Mouse (Mus musculus): ENCODE results near the gene Tbccd1. TPM values are rescaled to one million over a fixed set of nuclear protein-coding genes. Genes with fewer than 3 reads are reported as not detected.

Tbccd1 gene
- polyA plus RNA-seq, 1 experiment from 2014 or later, result 27.7 TPM

- Histone ChIP-seq H3K4me1 (replicated peaks) (peaks cover 6% of the 10 kb centered on the region; the same call in 1 of the 2 replicates), H3K9me3 (no peaks in the 10 kb centered on the region), H3K4me2 (replicated peaks) (no peak overlapping the region), H3K9ac (replicated peaks) (no peak overlapping the region), H3K27me3 (no peaks in the 10 kb centered on the region), H3K27ac (no peak overlapping the region), H3K4me3 (replicated peaks) (no peak overlapping the region), H3K36me3 (no peaks in the 10 kb centered on the region)
- no peak for ATAC-seq
- 93% methylated on average over 1 of the region's 1 CpGs for WGBS
These were observed 9.8 kb downstream of the Tbccd1 start for GRCm38 (mm10) chr16:22847686-22848085.

DNA sequence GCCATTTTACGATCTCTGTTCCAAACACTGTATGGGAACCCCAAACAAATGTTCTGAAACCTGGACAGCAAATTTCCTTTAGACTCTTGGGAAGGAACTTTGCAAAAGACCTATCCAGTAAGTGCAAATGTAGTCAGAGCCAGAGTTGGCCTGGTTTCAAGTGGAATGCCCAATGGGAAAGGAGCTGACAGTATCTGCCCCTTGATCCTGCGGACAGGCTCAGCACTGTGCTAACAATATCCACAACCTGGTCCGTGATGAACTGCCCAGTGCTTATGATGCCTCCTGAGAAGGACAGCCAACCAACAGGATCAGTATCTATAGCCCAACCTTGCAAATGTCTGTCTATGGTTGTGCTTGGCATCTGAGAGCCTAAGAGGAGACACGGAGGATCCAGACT is 12.0 kb downstream of the Tbccd1 start:
- 89% methylated on average over 4 of the region's 4 CpGs for WGBS

DNA sequence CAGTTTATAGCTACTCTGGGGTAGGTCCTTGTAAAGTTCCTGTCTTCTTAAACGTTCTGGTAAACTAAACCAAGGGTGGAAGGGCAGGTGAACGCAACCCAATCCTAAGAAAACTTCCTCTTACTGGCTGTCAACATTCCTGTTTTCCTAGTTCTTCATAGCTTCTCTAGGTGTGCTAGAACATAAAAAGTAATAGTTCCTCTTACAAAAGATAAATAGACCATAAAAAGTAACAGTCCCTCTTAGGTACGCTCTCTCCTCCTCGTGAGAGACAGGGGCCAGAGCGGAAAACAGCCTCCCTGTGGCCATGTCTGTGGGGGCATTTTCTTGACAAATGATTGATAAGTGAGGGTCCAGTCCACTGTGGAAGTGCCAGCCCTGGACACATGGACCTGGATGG is 12.6 kb downstream of the Tbccd1 start:
- H3K4me2 ChIP-seq (replicated peaks), result peak overlapping the region; percentile 67
- H3K36me3 ChIP-seq, result peaks cover 4% of the 10 kb centered on the region; the same call in 1 of the 2 replicates
- no peak overlapping the region for H3K27ac ChIP-seq
- no peak overlapping the region for H3K9ac ChIP-seq (replicated peaks)
- 79% methylated on average over 5 of the region's 5 CpGs for WGBS
- ATAC-seq, result peak; percentile 9; the same call in 1 of the 2 replicates
- no peaks in the 10 kb centered on the region for H3K9me3 ChIP-seq
- no peaks in the 10 kb centered on the region for H3K27me3 ChIP-seq
- H3K4me3 ChIP-seq (replicated peaks), result peak overlapping the region; percentile 49
- peaks cover 6% of the 10 kb centered on the region; the same call in 1 of the 2 replicates for H3K4me1 ChIP-seq (replicated peaks)

More for the DNA sequence above, 12.0 kb downstream of the Tbccd1 start:
- Histone ChIP-seq H3K36me3 (no peaks in the 10 kb centered on the region), H3K27ac (no peak overlapping the region), H3K27me3 (no peaks in the 10 kb centered on the region), H3K4me3 (replicated peaks) (no peak overlapping the region), H3K4me1 (replicated peaks) (peaks cover 6% of the 10 kb centered on the region; the same call in 1 of the 2 replicates), H3K4me2 (replicated peaks) (no peak overlapping the region), H3K9me3 (no peaks in the 10 kb centered on the region), H3K9ac (replicated peaks) (no peak overlapping the region)
- no peak for ATAC-seq

DNA sequence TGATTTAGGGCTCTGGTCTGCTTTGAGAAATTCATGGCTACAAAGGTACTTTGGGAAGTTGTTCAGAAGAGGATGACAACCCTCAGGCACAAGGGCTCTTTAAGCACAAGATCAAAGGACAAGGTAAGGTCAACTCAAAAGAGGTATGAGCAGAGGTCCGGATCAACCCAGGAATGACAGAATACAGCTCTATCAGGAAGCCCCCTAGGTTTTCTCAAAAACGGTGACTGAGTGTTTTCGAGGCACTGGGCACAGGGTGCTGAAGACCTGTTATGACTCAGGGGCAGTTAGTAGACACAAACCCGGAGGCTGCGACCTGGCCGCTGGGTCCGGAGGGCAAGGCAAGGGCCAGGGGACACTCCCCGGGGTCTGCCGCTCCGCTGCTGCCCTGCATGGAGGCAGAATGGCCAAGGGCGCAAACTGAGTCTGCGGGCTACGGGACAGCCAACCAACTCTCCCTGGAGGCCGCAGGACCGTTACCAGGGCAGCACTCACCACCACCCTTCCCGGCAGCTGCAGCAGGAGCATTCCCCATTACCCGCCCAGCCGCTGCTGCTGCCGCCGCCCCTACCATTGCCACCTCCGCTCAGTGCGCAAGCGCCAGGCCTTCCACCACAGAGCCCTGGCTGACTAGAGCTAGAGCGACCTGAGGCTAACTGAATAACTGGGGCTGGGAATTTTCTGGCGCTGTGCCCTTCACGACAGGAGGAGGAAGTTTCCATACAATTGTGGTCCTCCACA is 13.2 kb downstream of the Tbccd1 start:
- ATAC-seq, result peak; percentile 99
- H3K4me3 ChIP-seq (replicated peaks), result peak overlapping the region; percentile 49
- WGBS, result 7% methylated on average over 26 of the region's 26 CpGs
- H3K9ac ChIP-seq (replicated peaks), result peak overlapping the region; percentile 73
- H3K4me2 ChIP-seq (replicated peaks), result peak overlapping the region; percentile 67
- no peaks in the 10 kb centered on the region for H3K9me3 ChIP-seq
- peaks cover 10% of the 10 kb centered on the region; the same call in 1 of the 2 replicates for H3K36me3 ChIP-seq
- H3K27ac ChIP-seq, result 0 out of 2 replicates have a peak overlapping the region, but pooled peaks have one; percentile 20
- no peaks in the 10 kb centered on the region for H3K27me3 ChIP-seq
- H3K4me1 ChIP-seq (replicated peaks), result peaks cover 6% of the 10 kb centered on the region; the same call in 1 of the 2 replicates

DNA sequence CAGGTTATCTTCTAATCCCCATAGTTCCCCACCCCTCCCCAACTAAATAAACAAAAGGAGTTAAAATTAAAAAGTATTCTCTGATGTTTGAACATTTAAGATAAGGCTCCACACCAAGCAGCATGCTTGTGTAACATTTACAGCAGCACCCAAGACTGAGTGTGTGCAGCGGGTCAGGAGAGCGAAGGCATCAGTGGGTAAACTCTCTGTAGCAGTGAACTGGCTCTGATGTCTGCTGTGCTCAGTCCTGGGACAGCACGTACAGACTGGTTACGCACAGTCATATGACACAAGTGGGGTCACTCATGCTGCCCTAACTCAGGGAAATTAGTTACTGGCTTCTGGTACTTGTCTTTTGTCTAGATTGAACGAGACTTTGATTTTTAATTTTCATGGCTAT is 14.6 kb downstream of the Tbccd1 start:
- WGBS, result 96% methylated on average over 5 of the region's 5 CpGs
- ATAC-seq, result no peak
- H3K9ac ChIP-seq (replicated peaks), result no peak overlapping the region

DNA sequence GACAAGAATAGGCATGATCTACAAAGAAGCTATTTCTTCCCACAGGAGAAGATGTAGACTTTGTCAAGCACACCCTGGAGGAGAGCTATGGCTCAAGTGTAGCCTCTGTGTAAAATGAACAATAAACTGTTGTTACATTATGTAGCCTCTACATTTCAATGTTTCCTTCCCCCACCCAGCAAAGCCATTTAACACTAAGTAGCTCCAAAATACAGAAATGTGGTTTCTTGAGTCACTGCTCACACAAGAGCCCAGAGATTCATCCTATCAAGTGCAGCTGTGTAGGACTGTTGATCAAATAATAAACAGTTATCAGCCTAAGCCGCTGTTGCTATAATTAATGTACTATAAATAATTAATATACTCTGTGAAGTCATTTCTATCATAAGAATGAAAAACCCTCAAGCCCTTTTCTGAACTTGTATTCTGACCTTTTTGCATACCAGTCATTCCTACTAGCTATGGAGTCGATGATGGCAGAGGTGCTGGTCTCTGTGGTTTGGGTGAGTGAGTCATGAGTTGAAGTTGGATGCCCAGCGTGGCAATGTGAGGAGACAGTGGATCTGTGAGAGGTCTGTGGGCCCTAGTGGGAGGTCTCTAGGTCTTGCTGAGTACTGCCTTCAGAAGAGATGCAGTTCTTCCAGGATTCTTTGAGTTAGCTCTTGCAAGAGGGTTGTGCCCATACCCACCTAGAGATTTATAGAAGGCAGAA is 18.2 kb downstream of the Tbccd1 start:
- H3K4me2 ChIP-seq (replicated peaks), result no peak overlapping the region
- WGBS, result 95% methylated on average over 3 of the region's 3 CpGs
- H3K9ac ChIP-seq (replicated peaks), result no peak overlapping the region
- no peaks in the 10 kb centered on the region for H3K27me3 ChIP-seq
- no peaks in the 10 kb centered on the region for H3K9me3 ChIP-seq
- no peak overlapping the region for H3K4me3 ChIP-seq (replicated peaks)
- no peaks in the 10 kb centered on the region for H3K4me1 ChIP-seq (replicated peaks)
- ATAC-seq, result no peak
- H3K36me3 ChIP-seq, result peaks cover 20% of the 10 kb centered on the region
- H3K27ac ChIP-seq, result no peak overlapping the region

More for the DNA sequence above, 14.6 kb downstream of the Tbccd1 start:
- H3K4me3 ChIP-seq (replicated peaks), result no peak overlapping the region
- H3K36me3 ChIP-seq, result peaks cover 16% of the 10 kb centered on the region
- no peaks in the 10 kb centered on the region for H3K9me3 ChIP-seq
- H3K27ac ChIP-seq, result no peak overlapping the region
- peaks cover 6% of the 10 kb centered on the region; the same call in 1 of the 2 replicates for H3K4me1 ChIP-seq (replicated peaks)
- no peaks in the 10 kb centered on the region for H3K27me3 ChIP-seq
- no peak overlapping the region for H3K4me2 ChIP-seq (replicated peaks)

DNA sequence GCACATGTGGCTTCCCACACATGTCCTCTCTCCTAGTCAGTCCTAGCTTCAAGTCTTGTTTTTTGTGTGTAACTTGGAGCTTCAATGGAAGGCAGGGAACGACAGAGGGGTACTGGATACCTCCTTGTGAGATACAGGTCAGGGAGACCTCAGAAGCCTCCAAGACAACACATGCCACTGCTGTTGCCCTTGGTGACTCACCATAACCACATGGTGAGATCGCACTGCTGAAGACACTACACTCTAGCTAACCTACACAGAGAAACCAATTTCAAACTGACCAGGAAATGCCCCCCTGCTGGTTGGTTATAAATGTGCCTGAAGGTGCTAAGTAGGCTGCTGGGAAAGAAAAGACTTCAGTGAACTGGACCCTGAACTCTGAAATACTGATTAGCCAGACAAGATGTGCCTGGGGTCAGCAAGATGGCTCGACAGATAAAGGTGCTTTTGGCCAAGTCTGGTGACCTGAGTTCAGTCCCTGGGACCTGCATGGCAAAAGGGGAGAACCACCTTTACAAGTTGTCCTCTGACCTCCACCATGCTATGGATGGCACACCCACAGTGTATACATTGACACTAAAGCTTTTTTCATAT is 24.4 kb downstream of the Tbccd1 start:
- 82% methylated on average over 3 of the region's 3 CpGs for WGBS
- Histone ChIP-seq H3K4me1 (replicated peaks) (no peaks in the 10 kb centered on the region), H3K36me3 (peaks cover 26% of the 10 kb centered on the region), H3K4me2 (replicated peaks) (no peak overlapping the region), H3K9ac (replicated peaks) (no peak overlapping the region), H3K27me3 (no peaks in the 10 kb centered on the region), H3K27ac (no peak overlapping the region), H3K9me3 (no peaks in the 10 kb centered on the region), H3K4me3 (replicated peaks) (no peak overlapping the region)
- no peak for ATAC-seq

- H3K4me1 ChIP-seq (replicated peaks), result no peaks in the 10 kb centered on the region
- 58% methylated on average over 8 of the region's 8 CpGs for WGBS
- no peak overlapping the region for H3K27ac ChIP-seq
- peaks cover 24% of the 10 kb centered on the region for H3K36me3 ChIP-seq
- no peak for ATAC-seq
- H3K4me2 ChIP-seq (replicated peaks), result no peak overlapping the region
- H3K27me3 ChIP-seq, result no peaks in the 10 kb centered on the region
- H3K9ac ChIP-seq (replicated peaks), result no peak overlapping the region
- no peaks in the 10 kb centered on the region for H3K9me3 ChIP-seq
- H3K4me3 ChIP-seq (replicated peaks), result no peak overlapping the region
These were observed 36.7 kb downstream of the Tbccd1 start for GRCm38 (mm10) chr16:22820731-22821130.

DNA sequence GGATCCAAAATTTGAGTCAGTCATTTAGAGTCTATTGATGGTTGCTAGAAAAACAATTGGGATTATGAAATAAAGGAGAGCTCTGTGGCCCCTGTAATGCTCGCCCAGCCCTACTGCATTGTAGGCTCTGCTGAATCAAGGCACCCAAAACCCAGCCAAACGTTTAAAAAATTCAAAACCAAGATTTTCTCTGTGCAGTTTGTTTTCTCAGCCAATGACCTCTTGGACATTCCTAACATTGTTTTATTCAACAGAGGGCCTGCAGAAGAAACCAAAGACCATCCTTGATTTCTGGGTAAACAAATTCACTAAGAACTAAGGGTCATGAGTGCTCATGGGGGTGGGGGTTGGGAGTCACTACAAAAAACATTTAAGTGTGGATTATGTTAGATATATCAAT is 46.0 kb downstream of the Tbccd1 start, which contains the start of gene Crygs:
TSS of gene Crygs (minus strand) at position 101 of the 400 bp plus-strand sequence.
- 75% methylated on average over 2 of the region's 2 CpGs for WGBS
- peaks cover 11% of the 10 kb centered on the region for H3K36me3 ChIP-seq
- H3K27me3 ChIP-seq, result peaks cover 16% of the 10 kb centered on the region

DNA sequence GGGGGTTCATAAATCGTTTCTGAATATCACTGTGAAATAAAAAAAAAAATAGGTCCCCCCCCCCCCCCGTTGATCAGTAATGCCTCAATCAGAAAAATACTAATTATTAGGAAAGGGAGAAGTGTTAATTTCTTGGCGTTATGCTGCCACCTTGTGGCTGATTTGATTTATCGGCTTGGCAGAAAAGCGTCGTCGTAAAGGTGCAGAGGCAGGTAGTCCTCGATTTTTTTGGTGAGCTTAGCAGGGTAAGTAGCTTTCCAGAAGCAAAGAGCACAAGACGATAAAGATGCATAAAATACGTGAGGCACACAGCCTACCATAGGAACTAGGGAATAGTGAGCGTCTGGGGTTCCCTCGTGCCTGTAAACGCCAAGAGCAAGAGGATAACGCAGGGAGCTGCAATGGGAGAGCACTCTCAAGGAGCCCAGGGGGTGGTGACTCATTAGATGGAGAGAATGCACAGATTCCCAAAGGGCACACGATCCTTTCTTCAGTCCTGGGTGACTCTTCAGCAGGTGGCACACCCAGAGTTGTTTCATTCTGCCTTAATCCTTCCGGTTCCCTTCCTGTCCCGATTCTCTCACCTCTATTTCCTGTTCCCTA is 49.9 kb downstream of the Tbccd1 start:
- H3K36me3 ChIP-seq, result no peaks in the 10 kb centered on the region
- H3K9me3 ChIP-seq, result no peaks in the 10 kb centered on the region
- 15% methylated on average over 17 of the region's 17 CpGs for WGBS
- H3K4me2 ChIP-seq (replicated peaks), result peak overlapping the region; percentile 46
- peaks cover 50% of the 10 kb centered on the region for H3K27me3 ChIP-seq
- ATAC-seq, result 0 out of 2 replicates have a peak, but pooled peaks have one; percentile 30
- 0 out of 2 replicates have a peak, but pooled peaks cover 3% of the 10 kb centered on the region for H3K4me1 ChIP-seq (replicated peaks)
- 0 out of 2 replicates have a peak overlapping the region, but pooled peaks have one; percentile 15 for H3K4me3 ChIP-seq (replicated peaks)
- no peak overlapping the region for H3K27ac ChIP-seq
- no peak overlapping the region for H3K9ac ChIP-seq (replicated peaks)

More for the DNA sequence above, 46.0 kb downstream of the Tbccd1 start, which contains the start of gene Crygs:
- Histone ChIP-seq H3K4me2 (replicated peaks) (no peak within 1 kb of the TSS), H3K4me1 (replicated peaks) (0 out of 2 replicates have a peak, but pooled peaks cover 3% of the 10 kb centered on the region), H3K27ac (no peak within 1 kb of the TSS), H3K9me3 (no peaks in the 10 kb centered on the region), H3K4me3 (replicated peaks) (no peak within 1 kb of the TSS), H3K9ac (replicated peaks) (no peak within 1 kb of the TSS)
- ATAC-seq, result no peak

DNA sequence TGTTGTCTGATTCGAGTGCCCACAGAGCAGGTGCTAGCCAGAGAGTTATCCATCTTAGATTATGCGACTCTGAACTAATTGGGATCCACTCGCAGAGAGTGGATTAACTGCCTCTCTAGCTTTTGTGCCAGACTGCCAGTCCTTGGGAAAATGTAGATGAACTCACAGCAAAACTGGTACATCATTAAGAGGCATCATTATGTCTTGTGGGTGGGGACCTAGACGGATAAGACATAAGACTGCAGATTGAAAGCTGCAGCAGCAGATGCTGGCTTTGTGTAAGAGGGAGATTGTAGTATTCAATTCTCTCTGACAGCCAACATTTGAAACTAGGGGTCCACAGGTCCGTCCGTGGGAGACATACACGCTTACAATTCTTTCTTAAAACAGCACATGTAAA is 54.7 kb downstream of the Tbccd1 start:
- no peak for ATAC-seq
- H3K36me3 ChIP-seq, result no peaks in the 10 kb centered on the region
- H3K4me2 ChIP-seq (replicated peaks), result no peak overlapping the region
- WGBS, result 62% methylated on average over 7 of the region's 7 CpGs
- H3K27ac ChIP-seq, result no peak overlapping the region
- H3K27me3 ChIP-seq, result peaks cover 82% of the 10 kb centered on the region
- H3K4me1 ChIP-seq (replicated peaks), result peaks cover 20% of the 10 kb centered on the region
- H3K9ac ChIP-seq (replicated peaks), result no peak overlapping the region
- H3K9me3 ChIP-seq, result no peaks in the 10 kb centered on the region
- H3K4me3 ChIP-seq (replicated peaks), result no peak overlapping the region
